Mouse (Mus musculus) left cerebral cortex, postnatal 14 days (tissue): ENCODE results near the gene March4. TPM values are rescaled to one million over a fixed set of nuclear protein-coding genes. Genes with fewer than 3 reads are reported as not detected.

ENCODE experiments used
- DNase-seq, 2 experiments: peaks; one replicate each; pipeline ENCODE4 v3.0.0; 2021 to 2022; ENCODE audit warnings: low spot score in 2 of 2, mixed read lengths in 1 of 2
- intact Hi-C: fragments of 180-260 bp; cut with DNase I; formaldehyde crosslinking; loops from one replicate; pipeline ENCODE4 v1.15.1; 2025
- total RNA-seq, 2 experiments: library from RNA; stranded (reverse); gene quantifications; 2 replicates each; pipeline ENCODE4 v1.2.3; 2021

March4 gene
- total RNA-seq, 2 experiments from 2014 or later: 38.4 to 40.4 TPM

GRCm38 (mm10) chr1:72414561-72415253 lies 122.0 kb downstream of the March4 start:
- intact Hi-C loops: no loop called here
- no peak for DNase-seq

GRCm38 (mm10) chr1:72414133-72414532 lies 122.6 kb downstream of the March4 start:
- peak in 1 of 2 experiments; percentile 6 for DNase-seq
- intact Hi-C loops: no loop called here

GRCm38 (mm10) chr1:72413205-72413604 lies 123.5 kb downstream of the March4 start:
- intact Hi-C loops: no loop called here
- DNase-seq: no peak

GRCm38 (mm10) chr1:72411108-72411507 lies 125.6 kb downstream of the March4 start:
- peak in 1 of 2 experiments; percentile 5 for DNase-seq
- intact Hi-C loops: no loop called here

GRCm38 (mm10) chr1:72409936-72410335 lies 126.8 kb downstream of the March4 start:
- DNase-seq: peak in 1 of 2 experiments; percentile 5
- intact Hi-C loops: no loop called here

- no peak for DNase-seq
These were observed 130.1 kb downstream of the March4 start for GRCm38 (mm10) chr1:72406505-72407079.

GRCm38 (mm10) chr1:72401331-72402069 lies 135.2 kb downstream of the March4 start:
- intact Hi-C loops: no loop called here
- DNase-seq: no peak

More at GRCm38 (mm10) chr1:72406505-72407079, 130.1 kb downstream of the March4 start:
- intact Hi-C loops: no loop called here

- DNase-seq: peak; percentile 26 to 30
These were observed 136.1 kb downstream of the March4 start for GRCm38 (mm10) chr1:72400616-72401015.

GRCm38 (mm10) chr1:72399720-72400401 lies 136.9 kb downstream of the March4 start:
- DNase-seq: no peak
- intact Hi-C loops: loop anchor here (5.0 kb wide), 1 partner anchor 62 kb away; no protein-coding TSS in a partner anchor

More at GRCm38 (mm10) chr1:72400616-72401015, 136.1 kb downstream of the March4 start:
- intact Hi-C loops: no loop called here

GRCm38 (mm10) chr1:72390420-72390819 lies 146.3 kb downstream of the March4 start:
- DNase-seq: no peak
- intact Hi-C loops: no loop called here

GRCm38 (mm10) chr1:72383651-72384050 lies 153.1 kb downstream of the March4 start:
- intact Hi-C loops: no loop called here
- DNase-seq: no peak

- intact Hi-C loops: no loop called here
- peak in 1 of 2 experiments; percentile 18 for DNase-seq
These were observed 153.7 kb downstream of the March4 start for GRCm38 (mm10) chr1:72383056-72383455.

- intact Hi-C loops: no loop called here
- no peak for DNase-seq
These were observed 156.2 kb downstream of the March4 start for GRCm38 (mm10) chr1:72380544-72380943.

GRCm38 (mm10) chr1:72379752-72380353 lies 156.9 kb downstream of the March4 start:
- intact Hi-C loops: no loop called here
- DNase-seq: no peak

- DNase-seq: no peak
- intact Hi-C loops: no loop called here
These were observed 158.6 kb downstream of the March4 start for GRCm38 (mm10) chr1:72378151-72378550.
